Mouse (Mus musculus) brain, embryonic 14.5 days (tissue): ENCODE results near the gene Zcchc10.

ENCODE experiments used
- CTCF ChIP-seq: fragments of 200-500 bp; IDR thresholded peaks from 2 replicates; pipeline ENCODE4 v1.5.1; 2012; ENCODE audit warnings: inconsistent platforms, mild to moderate bottlenecking, moderate library complexity, borderline replicate concordance; ENCODE audit not compliant: insufficient read depth, insufficient read length; ENCODE audit errors: extremely low read depth
- POLR2A ChIP-seq: fragments of 200-500 bp; IDR thresholded peaks from 2 replicates; pipeline ENCODE4 v1.6.1; 2012; ENCODE audit warnings: mild to moderate bottlenecking, inconsistent platforms, borderline replicate concordance; ENCODE audit not compliant: poor library complexity, insufficient read depth, insufficient read length, severe bottlenecking; ENCODE audit errors: extremely low read depth

- TF ChIP-seq CTCF: no peak
- no peak for TF ChIP-seq POLR2A
These were observed 20.8 kb downstream of the Zcchc10 start for GRCm38 (mm10) chr11:53345328-53345727.
